Mouse (Mus musculus) WW6 (cell line): Measurements from ENCODE around the gene Hsd11b1.

Source experiments
- DNase-seq: peaks from one replicate; pipeline ENCODE4 v3.0.0-alpha.2; 2013; ENCODE audit warnings: low read depth, low spot score

Hsd11b1 gene

GRCm38 (mm10) chr1:193201383-193201778 lies 62.5 kb downstream of the Hsd11b1 start, which contains the start of gene Traf3ip3:
Gene Traf3ip3 (minus strand): TSS chr1:193201703.
- no peak for DNase-seq

- no peak for DNase-seq
Measured at GRCm38 (mm10) chr1:193200640-193201382, 63.1 kb downstream of the Hsd11b1 start.

GRCm38 (mm10) chr1:193198312-193198711 lies 65.6 kb downstream of the Hsd11b1 start:
- no peak for DNase-seq

- DNase-seq: no peak
Measured at GRCm38 (mm10) chr1:193197494-193198205, 66.2 kb downstream of the Hsd11b1 start.

- no peak for DNase-seq
Measured at GRCm38 (mm10) chr1:193195169-193195810, 68.6 kb downstream of the Hsd11b1 start.

GRCm38 (mm10) chr1:193194416-193195140 lies 69.3 kb downstream of the Hsd11b1 start:
- DNase-seq: no peak

- no peak for DNase-seq
Measured at GRCm38 (mm10) chr1:193191675-193192283, 72.1 kb downstream of the Hsd11b1 start.

- DNase-seq: no peak
Measured at GRCm38 (mm10) chr1:193189771-193190170, 74.1 kb downstream of the Hsd11b1 start.

- DNase-seq: no peak
Measured at GRCm38 (mm10) chr1:193189151-193189621, 74.7 kb downstream of the Hsd11b1 start.

GRCm38 (mm10) chr1:193188257-193188656 lies 75.6 kb downstream of the Hsd11b1 start:
- no peak for DNase-seq

- DNase-seq: no peak
Measured at GRCm38 (mm10) chr1:193181104-193181503, 82.8 kb downstream of the Hsd11b1 start.

GRCm38 (mm10) chr1:193174143-193174733 lies 89.6 kb downstream of the Hsd11b1 start:
- DNase-seq: no peak

GRCm38 (mm10) chr1:193173810-193174129 lies 90.1 kb downstream of the Hsd11b1 start:
- DNase-seq: no peak

- peak; percentile 93 for DNase-seq
Measured at GRCm38 (mm10) chr1:193172991-193173809, 90.7 kb downstream of the Hsd11b1 start.
